Mouse (Mus musculus): ENCODE data around the gene Grk5. TPM values are rescaled to one million over a fixed set of nuclear protein-coding genes. Genes with fewer than 3 reads are reported as not detected.
A peak's percentile ranks its signal among the peaks of the same experiment; 100 is the strongest.

The Grk5 gene
- total RNA-seq, 4 experiments from 2014 or later = 21.4 to 45.5 (median 35.8) TPM

GRCm38 (mm10) chr19:61064386-61064785, 174.8 kb downstream of the Grk5 start:
- DNase-seq (ENCODE audit: low spot score) = no peak

DNA sequence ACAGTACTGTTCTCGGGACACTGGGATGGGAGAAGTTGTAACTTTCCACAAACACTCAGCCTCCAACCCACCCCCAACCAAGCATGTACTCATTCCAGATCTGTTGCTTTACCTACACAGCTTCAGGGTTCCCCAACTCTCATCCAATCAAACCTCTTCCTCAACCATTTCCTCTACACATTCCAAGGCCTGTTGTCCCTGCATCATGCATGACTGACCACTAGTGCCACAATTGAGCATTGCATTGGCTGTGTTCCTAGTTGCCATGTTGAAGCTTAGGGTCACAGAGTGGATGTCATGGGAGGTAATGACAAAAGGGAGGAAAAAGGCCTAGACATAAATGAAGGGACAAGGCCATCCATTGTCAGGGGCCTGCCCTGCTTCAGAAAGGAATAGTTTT, 175.5 kb downstream of the Grk5 start:
- no peak for DNase-seq (ENCODE audit: low spot score)

- DNase-seq (ENCODE audit: low spot score) = no peak
These were observed 189.1 kb downstream of the Grk5 start for GRCm38 (mm10) chr19:61078622-61079021.

DNA sequence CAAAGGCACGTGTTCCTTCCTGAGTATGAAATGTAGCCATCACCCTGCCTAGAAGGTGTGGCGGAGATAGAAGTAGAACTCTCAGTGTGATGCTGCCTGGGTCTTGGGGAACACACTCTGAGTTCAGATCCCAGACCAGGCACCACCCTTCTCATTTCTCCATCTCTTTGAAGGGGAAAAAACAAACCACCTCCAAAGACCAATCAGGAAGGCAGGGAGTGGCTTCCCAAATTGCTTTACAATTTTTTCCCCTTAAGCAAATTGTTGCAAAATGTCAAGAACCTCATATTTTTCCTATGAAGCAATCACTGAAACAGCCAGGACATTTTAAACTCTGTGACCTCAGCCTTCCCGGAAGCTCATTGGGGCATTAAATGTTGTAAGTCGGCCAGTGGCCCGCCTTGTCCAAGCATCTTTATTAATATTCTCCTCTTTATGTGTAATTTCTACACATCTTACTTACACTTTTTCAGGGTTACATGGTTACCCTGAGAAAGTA, 190.8 kb downstream of the Grk5 start:
- no peak for DNase-seq (ENCODE audit: low spot score)

DNA sequence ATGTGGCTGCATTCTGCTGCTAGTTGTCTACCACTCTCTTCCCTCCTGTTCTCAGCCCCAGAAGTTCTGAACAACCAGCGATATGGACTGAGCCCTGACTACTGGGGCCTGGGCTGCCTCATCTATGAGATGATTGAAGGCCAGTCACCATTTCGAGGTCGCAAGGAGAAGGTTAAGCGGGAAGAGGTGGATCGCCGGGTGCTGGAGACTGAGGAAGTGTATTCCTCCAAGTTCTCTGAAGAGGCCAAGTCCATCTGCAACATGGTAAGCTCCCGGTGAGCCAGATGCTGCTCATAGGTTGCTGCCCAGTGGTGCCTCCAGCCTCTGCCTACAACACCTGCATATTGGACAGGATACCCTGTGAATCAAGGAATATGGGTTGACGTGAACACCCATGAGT, 193.5 kb downstream of the Grk5 start:
- no peak for DNase-seq (ENCODE audit: low spot score)

DNA sequence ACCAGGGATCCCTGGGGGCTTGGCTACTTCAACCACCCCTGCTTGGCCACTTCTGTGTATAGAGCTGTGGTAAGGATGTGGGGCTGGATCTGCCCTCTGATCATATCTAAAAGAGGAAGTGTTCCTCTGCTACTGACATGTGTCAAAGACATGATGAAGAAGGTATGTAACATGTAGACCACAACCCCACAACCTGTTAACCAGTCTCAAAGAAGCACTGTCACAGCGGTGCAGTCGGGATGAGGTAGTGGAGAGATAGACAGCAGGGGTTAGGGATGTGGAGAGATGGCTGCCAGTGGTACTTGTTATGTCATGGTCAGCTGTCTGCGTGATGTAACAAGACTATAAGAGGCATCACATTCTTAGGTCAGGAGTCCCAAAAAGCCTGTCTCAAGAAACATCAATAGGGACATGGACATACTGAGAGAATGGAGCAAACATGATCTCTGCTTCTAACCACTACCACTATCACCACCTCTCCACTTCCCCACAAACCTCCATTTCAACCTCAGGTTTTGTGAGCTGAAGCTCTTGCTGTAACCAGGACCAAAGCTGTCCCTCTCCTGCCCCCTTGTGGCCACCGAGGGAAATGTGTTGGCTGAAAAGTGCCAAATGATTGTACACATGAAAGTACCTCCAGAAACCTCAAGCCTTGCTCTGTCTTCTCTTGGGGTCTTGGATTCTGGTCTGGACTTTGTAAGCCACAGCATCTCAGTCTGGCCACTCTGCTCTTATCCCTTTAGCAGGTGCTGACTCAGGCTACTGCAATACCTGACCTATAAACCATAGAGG, 194.8 kb downstream of the Grk5 start:
- peak; percentile 92 for DNase-seq (ENCODE audit: low spot score)

- no peak for DNase-seq (ENCODE audit: low spot score)
These were observed 195.7 kb downstream of the Grk5 start for GRCm38 (mm10) chr19:61085217-61085616.

- DNase-seq (ENCODE audit: low spot score) = no peak
These were observed 198.2 kb downstream of the Grk5 start for GRCm38 (mm10) chr19:61087781-61088180.

DNA sequence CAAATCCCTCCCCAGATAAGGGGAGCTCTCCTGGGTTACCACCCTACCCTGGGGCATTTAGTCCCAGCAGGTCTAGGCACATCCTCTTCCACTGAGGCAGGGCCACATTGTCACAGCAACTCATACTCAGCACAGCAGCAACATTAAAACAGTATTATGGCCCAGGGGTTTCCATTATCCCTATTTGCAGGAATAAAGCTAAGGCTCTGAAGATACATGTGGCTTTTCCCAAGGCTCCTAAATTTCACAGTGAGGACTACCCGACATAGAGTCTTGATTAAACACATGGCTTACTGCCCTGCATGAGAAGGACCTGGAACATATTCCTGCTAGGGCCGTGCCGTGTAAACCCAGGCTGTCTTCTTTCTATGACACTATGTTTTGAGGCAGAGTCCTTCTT, 199.5 kb downstream of the Grk5 start:
- DNase-seq (ENCODE audit: low spot score) = no peak

- no peak for DNase-seq (ENCODE audit: low spot score)
These were observed 201.0 kb downstream of the Grk5 start for GRCm38 (mm10) chr19:61090541-61090940.

DNA sequence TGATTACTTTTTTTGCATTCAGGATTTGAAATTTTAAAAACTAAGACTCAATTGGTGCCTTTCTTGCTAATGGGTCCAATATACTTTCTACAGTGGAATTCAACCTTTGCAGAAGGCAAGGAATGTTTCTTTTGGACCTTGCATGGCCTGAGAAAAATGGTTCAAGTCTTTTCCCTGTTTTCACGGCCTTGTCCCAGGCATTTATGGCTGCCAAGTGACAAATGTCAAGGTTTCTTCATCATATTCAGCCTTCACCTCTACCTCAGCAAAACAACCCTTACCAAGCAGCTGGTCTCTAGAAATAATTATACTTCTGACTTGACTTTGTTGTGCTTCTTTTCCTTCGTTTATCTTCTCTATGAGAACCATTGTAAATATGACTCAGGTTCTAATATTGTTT, 207.2 kb downstream of the Grk5 start:
- no peak for DNase-seq (ENCODE audit: low spot score)

GRCm38 (mm10) chr19:61097764-61098163, 208.2 kb downstream of the Grk5 start:
- DNase-seq (ENCODE audit: low spot score) = peak; percentile 33

DNA sequence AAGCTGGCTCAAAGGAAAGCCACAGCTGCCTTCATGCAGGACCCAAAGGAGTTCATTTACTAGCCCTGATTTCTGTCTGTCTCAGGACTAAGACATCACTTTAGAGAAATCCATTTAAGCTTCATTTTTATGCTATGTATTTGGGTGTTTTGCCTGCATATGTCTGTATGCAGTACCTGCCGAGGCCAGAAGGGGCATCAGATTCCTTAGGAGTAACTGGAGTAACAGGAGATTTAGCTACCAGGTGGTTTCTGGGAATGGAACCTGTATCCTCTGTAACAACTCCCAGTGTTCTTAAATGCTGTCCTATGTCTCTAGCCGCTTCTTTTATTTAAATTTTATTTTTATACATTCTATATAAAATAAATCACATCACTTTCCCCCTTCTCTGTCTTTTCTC, 220.6 kb downstream of the Grk5 start:
- DNase-seq (ENCODE audit: low spot score) = no peak

DNA sequence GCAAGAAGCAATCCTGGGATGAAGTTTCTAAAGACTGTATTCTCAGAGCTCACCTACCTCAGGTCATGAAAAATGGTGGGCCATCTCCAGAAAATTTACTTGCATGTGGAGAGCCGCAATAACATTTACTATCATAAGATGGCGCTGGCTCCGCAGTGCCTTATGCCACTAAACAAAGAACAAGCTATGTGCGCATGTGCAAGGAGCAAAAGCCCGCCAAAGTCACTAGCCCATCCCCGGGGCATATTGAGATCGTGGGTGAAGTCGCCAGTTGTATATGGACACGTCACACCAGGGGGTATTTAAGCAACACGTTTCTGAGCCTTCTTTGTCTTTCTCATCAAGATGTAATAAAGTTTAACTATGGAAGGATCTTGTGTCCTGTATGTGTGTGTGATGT, 241.5 kb downstream of the Grk5 start:
- DNase-seq (ENCODE audit: low spot score) = no peak

- no peak for DNase-seq (ENCODE audit: low spot score)
These were observed 249.1 kb downstream of the Grk5 start for GRCm38 (mm10) chr19:61138655-61139054.

DNA sequence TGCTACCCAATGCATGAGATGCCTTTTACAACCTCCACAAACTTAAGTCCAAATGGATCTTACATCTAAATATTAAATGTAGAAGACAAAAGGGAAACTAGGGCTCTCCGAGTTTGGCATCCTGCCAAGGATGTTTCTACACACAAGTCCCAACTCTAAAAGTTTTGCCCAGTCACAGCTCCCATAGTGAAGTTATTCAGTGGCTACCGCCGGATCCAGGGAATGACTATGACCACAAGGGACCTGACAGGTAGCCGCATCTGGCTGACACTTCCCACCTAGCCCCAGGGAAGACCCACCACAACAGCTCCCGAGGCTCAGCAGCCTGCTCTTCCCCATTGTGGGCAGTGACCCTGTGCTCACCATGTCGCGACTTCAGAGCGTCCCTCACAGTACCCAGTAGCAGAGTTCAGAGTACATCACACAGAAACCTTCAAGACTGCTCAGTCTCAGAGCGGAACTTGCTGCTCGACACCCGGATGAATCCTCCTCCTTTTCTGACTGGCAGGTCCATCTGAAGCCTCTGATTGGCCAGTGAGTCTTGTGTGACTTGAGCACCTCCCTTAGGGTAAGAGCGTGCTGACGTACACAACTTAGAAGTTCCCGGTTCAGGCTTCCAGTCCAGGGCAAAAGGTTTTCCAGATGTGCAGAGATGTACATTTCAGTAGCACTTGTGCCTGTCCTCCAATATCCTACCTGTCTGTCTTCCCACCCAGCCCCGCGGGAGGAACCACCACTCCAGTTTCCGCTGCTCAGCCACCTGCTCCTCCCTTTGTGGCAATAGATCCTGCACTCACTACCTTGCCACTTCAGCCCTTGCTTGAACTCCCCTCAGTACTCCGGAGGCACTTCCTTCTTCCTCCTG, 251.0 kb downstream of the Grk5 start, which contains the start of gene Zfp950:
Zfp950 (minus strand) TSS at position 499 of the 865 bp plus-strand sequence.
- DNase-seq (ENCODE audit: low spot score) = peak; percentile 94

DNA sequence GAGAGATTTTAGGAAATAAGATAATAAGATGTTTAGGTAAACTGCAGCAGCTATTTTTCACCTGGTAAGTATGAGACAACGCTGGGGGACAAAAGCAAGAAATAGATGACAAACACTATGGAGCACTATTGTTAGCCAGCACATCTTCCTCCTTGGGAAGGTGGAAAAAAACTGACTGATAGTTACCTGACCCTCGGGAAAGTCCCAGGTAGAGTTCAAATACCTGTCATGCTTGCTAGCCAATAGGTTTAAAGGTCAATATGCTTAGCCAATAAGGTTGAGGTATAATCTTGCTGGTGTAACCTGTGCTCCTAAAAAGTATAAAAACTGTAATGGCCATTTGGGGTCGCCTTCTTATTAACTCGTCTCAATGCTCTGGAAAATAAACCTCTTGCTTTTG, 251.8 kb downstream of the Grk5 start:
- DNase-seq (ENCODE audit: low spot score) = no peak

Other genes with a start within 250 kb of the Grk5 start
- gene Nanos1, start 133.8 kb upstream of the Grk5 start, total RNA-seq (2022) = under 1 TPM; 0.06 to 0.22 (median 0.12) TPM
- gene Eif3a, start 99.1 kb upstream of the Grk5 start, total RNA-seq (2022) = 100 to 1,000 TPM; 102 to 115 (median 107) TPM
- gene Fam45a, start 78.2 kb upstream of the Grk5 start, total RNA-seq (2022) = 10 to 100 TPM; 13.1 to 19.7 (median 16.1) TPM
- gene Sfxn4, start 28.3 kb upstream of the Grk5 start, total RNA-seq (2022) = 10 to 100 TPM in 1 of 4 experiments, 1 to 10 TPM in 3; 6.9 to 10.8 (median 8.9) TPM
- gene Prdx3, start 15.2 kb upstream of the Grk5 start, total RNA-seq (2022) = 100 to 1,000 TPM; 388 to 412 (median 399) TPM